Mouse (Mus musculus) olfactory bulb, adult 2 months (tissue): ENCODE measurements around the gene Efhd2.

Experiments used
- CTCF ChIP-seq: fragments of 200-500 bp; IDR thresholded peaks from 2 replicates; pipeline ENCODE4 v1.5.1; 2012; ENCODE audit warnings: low read depth, mild to moderate bottlenecking, low read length, moderate library complexity; ENCODE audit not compliant: insufficient read depth
- POLR2A ChIP-seq: fragments of 200-500 bp; IDR thresholded peaks from 2 replicates; pipeline ENCODE4 v1.6.1; 2012; ENCODE audit warnings: mild to moderate bottlenecking, low read depth, low read length, moderate library complexity; ENCODE audit not compliant: insufficient read depth

GRCm38 (mm10) chr4:141811375-141811774 is 63.3 kb downstream of the Efhd2 start:
- TF ChIP-seq CTCF (no peak), POLR2A (no peak)
